Mouse (Mus musculus): Measurements from ENCODE around the gene Ndufaf2. TPM values are rescaled to one million over a fixed set of nuclear protein-coding genes. Genes with fewer than 3 reads are reported as not detected.

Ndufaf2 gene
- 25.7 and 26.6 TPM in 2 replicates for polyA plus RNA-seq (2012; rRNA removed)

DNA sequence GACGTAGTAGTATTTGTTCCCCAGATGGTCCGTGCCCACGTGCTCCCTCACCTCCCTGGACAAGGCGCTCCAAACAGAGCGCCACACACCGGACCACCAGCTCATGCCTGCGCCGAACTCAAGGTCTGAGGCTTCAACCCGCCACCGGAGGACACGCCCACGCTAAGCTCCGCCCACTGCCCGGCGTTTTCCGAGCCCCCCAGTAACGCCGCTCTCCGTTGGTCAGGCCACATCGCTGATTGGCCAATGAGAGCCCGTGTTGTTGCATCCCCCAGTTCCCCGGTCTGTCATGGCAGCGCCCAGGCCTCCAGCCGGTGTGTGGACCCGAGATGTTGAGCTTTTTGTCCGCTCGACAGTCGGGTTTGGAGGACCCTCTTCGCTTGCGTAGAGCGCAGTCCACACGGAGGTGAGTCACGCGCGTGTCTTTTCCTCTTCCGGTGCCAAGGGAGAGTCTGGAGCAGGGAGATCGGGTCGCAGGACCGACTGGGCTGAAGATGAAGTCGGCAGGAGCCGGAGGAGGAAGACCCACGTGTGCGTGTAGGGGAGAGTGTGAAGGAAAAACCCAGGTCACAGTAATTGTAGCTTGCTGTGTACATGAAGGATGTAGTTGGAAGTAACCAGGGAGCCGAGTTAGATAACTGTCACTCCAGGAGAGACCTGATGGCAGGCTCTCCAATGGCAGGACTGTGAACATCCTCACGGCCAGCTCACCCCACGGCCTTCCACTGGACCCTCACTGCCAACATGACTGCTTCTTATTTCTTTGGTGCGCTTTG lies at the start of gene Ndufaf2, which contains the start of gene Ercc8:
TSS of gene Ndufaf2 (minus strand) at position 159 of the 776 bp plus-strand sequence.
TSS of gene Ercc8 (plus strand) at position 267 of the 776 bp plus-strand sequence.

DNA sequence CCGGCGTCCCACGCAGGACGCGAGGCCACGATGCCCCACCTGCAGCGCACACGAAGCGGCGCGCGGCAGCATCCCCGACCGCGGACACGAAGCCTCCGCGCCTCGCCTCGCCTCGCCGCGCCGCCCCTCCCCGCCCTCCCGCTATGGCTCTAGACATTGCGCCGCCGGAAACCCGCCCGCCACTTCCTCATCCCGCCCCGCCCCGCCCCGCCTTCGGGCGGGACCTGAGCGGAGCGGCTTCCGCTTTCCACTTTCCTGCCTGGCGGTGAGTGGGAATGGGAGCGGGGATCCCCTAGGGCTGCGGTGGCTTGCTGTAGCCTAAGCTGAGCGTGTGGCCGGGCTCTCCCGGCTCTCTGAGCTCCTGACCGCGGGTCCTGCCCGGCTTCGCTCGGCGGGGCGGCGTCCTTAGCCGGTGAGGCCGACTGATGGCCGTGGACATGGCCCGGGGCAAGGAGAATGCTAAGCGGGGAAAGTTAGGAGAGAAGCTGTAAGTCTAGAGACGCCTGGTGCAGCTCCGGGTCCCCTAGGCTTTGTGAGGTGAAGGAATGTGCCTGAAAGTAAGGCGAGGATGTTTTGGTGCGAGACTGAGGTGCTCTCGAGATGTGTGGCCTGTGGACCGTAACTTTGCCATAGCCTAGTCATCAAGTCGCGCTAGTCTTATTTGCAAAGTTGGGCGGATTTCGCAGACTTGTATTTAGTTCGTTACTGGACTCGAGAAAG lies 114.0 kb downstream of the Ndufaf2 start, which contains the start of gene Smim15:
TSS of gene Smim15 (plus strand) at position 225 of the 720 bp plus-strand sequence.

Other genes with a start within 250 kb of the Ndufaf2 start
- 18.0 and 21.6 TPM in 2 replicates for gene Smim15, start 114.2 kb downstream of the Ndufaf2 start, polyA plus RNA-seq (2012; rRNA removed)
- gene Ercc8, start 108 bp upstream of the Ndufaf2 start, polyA plus RNA-seq (2012; rRNA removed): 5.5 and 5.7 TPM in 2 replicates
- gene Elovl7, start 55.8 kb upstream of the Ndufaf2 start, polyA plus RNA-seq (2012; rRNA removed): 0.52 and 0.62 TPM in 2 replicates
- gene Depdc1b, start 157.7 kb upstream of the Ndufaf2 start, polyA plus RNA-seq (2012; rRNA removed): 10.4 and 12.6 TPM in 2 replicates